12 mouse cellular contexts compared by ENCODE assay signal in genomic region chr10:13988280-13988679, GRCm38 (mm10). TPM values are rescaled to one million over a fixed set of nuclear protein-coding genes. Genes with fewer than 3 reads are reported as not detected.
DNase-seq lines count a peak whose midpoint lies in the region; ATAC-seq and TF ChIP-seq lines count a peak whose summit lies in the region.
"Had no signal": no experiment of that assay in that cellular context is flagged by ENCODE, and none has a peak within 500 bp of the region (broad histone marks: within the 10 kb centered on the region; RNA-seq: fewer than 3 reads in every experiment).

No protein-coding gene starts in this region.

- peaks cover 23% of the 10 kb centered on the region for H3K36me3 ChIP-seq in heart, adult 2 months (ENCODE audit: control insufficient read depth, insufficient read depth, low read length)
- no peaks in the 10 kb centered on the region for H3K36me3 ChIP-seq in embryonic facial prominence, embryonic 10.5 days (replicated peaks)
- no peaks in the 10 kb centered on the region for H3K36me3 ChIP-seq in splenic B cell, adult 2 months (ENCODE audit: control insufficient read depth, insufficient read depth, low read length, poor library complexity, severe bottlenecking)
- H3K36me3 ChIP-seq in forebrain, embryonic 12.5 days (replicated peaks), result no peaks in the 10 kb centered on the region
- H3K36me3 ChIP-seq: limb, embryonic 12.5 days; midbrain, embryonic 13.5 days had no signal

- no peaks in the 10 kb centered on the region for H3K9me3 ChIP-seq in embryonic facial prominence, embryonic 10.5 days
- no peaks in the 10 kb centered on the region for H3K9me3 ChIP-seq in forebrain, embryonic 12.5 days
- H3K9me3 ChIP-seq: limb, embryonic 12.5 days; midbrain, embryonic 13.5 days had no signal

- no peak overlapping the region for H3K27ac ChIP-seq in heart, adult 2 months
- no peak overlapping the region for H3K27ac ChIP-seq in embryonic facial prominence, embryonic 10.5 days (replicated peaks)
- H3K27ac ChIP-seq in forebrain, embryonic 12.5 days, result no peak overlapping the region
- H3K27ac ChIP-seq: limb, embryonic 12.5 days; midbrain, embryonic 13.5 days had no signal

- 0 out of 2 replicates have a peak, but pooled peaks have one; percentile 47 for TF ChIP-seq EP300 in heart, adult 2 months (IDR thresholded peaks at IDR 0.05; ENCODE audit: insufficient read depth, low read depth, low read length)

- H3K27me3 ChIP-seq in heart, adult 2 months (ENCODE audit: control insufficient read depth, insufficient read depth, low read length), result no peaks in the 10 kb centered on the region
- H3K27me3 ChIP-seq in embryonic facial prominence, embryonic 10.5 days (replicated peaks; ENCODE audit: low read depth, poor library complexity, severe bottlenecking), result no peaks in the 10 kb centered on the region
- no peaks in the 10 kb centered on the region for H3K27me3 ChIP-seq in splenic B cell, adult 2 months (ENCODE audit: control insufficient read depth, insufficient read depth, low read length, poor library complexity, severe bottlenecking)
- H3K27me3 ChIP-seq in forebrain, embryonic 12.5 days, result no peaks in the 10 kb centered on the region
- H3K27me3 ChIP-seq: midbrain, embryonic 13.5 days had no signal

- TF ChIP-seq CTCF in heart, adult 2 months (IDR thresholded peaks at IDR 0.05), result no peak

- no peak overlapping the region for H3K4me3 ChIP-seq in heart, adult 2 months
- no peak overlapping the region for H3K4me3 ChIP-seq in embryonic facial prominence, embryonic 10.5 days
- no peak overlapping the region for H3K4me3 ChIP-seq in forebrain, embryonic 12.5 days (replicated peaks)
- H3K4me3 ChIP-seq: limb, embryonic 12.5 days; midbrain, embryonic 13.5 days had no signal

- no peak for ATAC-seq in forebrain, embryonic 12.5 days (ENCODE audit: low FRiP score)
- ATAC-seq: intestine, embryonic 16.5 days; midbrain, embryonic 13.5 days had no signal

- H3K4me1 ChIP-seq in heart, adult 2 months (ENCODE audit: control insufficient read depth, insufficient read depth, low read length), result peaks cover 13% of the 10 kb centered on the region
- H3K4me1 ChIP-seq in embryonic facial prominence, embryonic 10.5 days, result peaks cover 21% of the 10 kb centered on the region
- peaks cover 2% of the 10 kb centered on the region; the same call in 1 of the 2 replicates for H3K4me1 ChIP-seq in forebrain, embryonic 12.5 days
- H3K4me1 ChIP-seq: limb, embryonic 12.5 days had no signal

- WGBS in heart, adult 2 months, result 69% methylated on average over 9 of the region's 9 CpGs
- WGBS in embryonic facial prominence, embryonic 10.5 days, result 39% methylated on average over 9 of the region's 9 CpGs
- WGBS in forebrain, embryonic 12.5 days, result 73% methylated on average over 9 of the region's 9 CpGs

- H3K4me2 ChIP-seq in forebrain, embryonic 12.5 days, result no peak overlapping the region
- H3K4me2 ChIP-seq: limb, embryonic 12.5 days; midbrain, embryonic 13.5 days had no signal

- intact Hi-C loops in heart, adult 2 months (cut with DNase I), result no loop called here

- H3K79me2 ChIP-seq in heart, adult 2 months (replicated peaks; ENCODE audit: control insufficient read depth, insufficient read depth, low read length), result peaks cover 13% of the 10 kb centered on the region

- H3K9ac ChIP-seq in heart, adult 2 months (ENCODE audit: low read depth, low read length), result no peak overlapping the region
- no peak overlapping the region for H3K9ac ChIP-seq in forebrain, embryonic 12.5 days
- H3K9ac ChIP-seq: limb, embryonic 12.5 days; midbrain, embryonic 13.5 days had no signal

- TF ChIP-seq POLR2A in heart, adult 2 months (IDR thresholded peaks at IDR 0.05; ENCODE audit: insufficient read depth, low read depth, low read length), result no peak

- DNase-seq in heart, adult 2 months, result peak in 1 of 2 experiments; percentile 54
- DNase-seq in heart, adult 8-10 months (ENCODE audit: low spot score), result no peak
- peak; percentile 56 to 62 for DNase-seq in lung, adult 18-20 months
- DNase-seq in lung, postnatal 10 days, result no peak
- peak; percentile 42 for DNase-seq in embryonic facial prominence, embryonic 10.5 days (ENCODE audit: low spot score)
- DNase-seq in splenic B cell, adult 2 months (ENCODE audit: low read depth, low spot score), result peak; percentile 49
- no peak for DNase-seq in yolk sac, embryonic 10.5 days (ENCODE audit: low spot score)
- DNase-seq: cerebellum, adult 9-10 months had no signal

RNA-seq across cellular contexts. Expression of gene Hivep2, which starts 22.4 kb away (rescaled TPM):
- 10 to 100 TPM; 20.9 to 22.6 TPM for total RNA-seq in heart, adult 2 months (2021)
- 5.3 and 10.3 TPM in 2 replicates for polyA plus RNA-seq in heart, adult 2 months (2012; rRNA removed)
- total RNA-seq in heart, adult 8-10 months (2022), result 10 to 100 TPM; 20.4 to 25.8 (median 22.1) TPM
- polyA plus RNA-seq in embryonic facial prominence, embryonic 10.5 days (2016; fragmentation: Nextera tagmentation; extraction: Ambion mirVana), result 1.7 and 1.9 TPM in 2 replicates
- 4.5 and 5.2 TPM in 2 replicates for polyA plus RNA-seq in forebrain, embryonic 12.5 days (2016; fragmentation: Nextera tagmentation; extraction: Ambion mirVana)

Comparison
In these comparisons a context has a peak if more than half of its experiments do, and no peak if none do; other contexts are left out.
1. DNase-seq: peak in lung, adult 18-20 months (2 of 2), embryonic facial prominence, embryonic 10.5 days (single experiment) and splenic B cell, adult 2 months (single experiment); none in heart, adult 8-10 months (single experiment), lung, postnatal 10 days (single experiment) and yolk sac, embryonic 10.5 days (single experiment).